Mouse (Mus musculus): ENCODE data around the gene Scaf11.

Gene Scaf11

GRCm38 (mm10) chr15:96465076-96465475 lies 4.4 kb upstream of the Scaf11 start:
- no peak for DNase-seq (ENCODE audit: low read depth, low spot score)

- no peak for DNase-seq (ENCODE audit: low read depth, low spot score)
Measured at GRCm38 (mm10) chr15:96463821-96464220, 3.2 kb upstream of the Scaf11 start.

GRCm38 (mm10) chr15:96462611-96463010 lies 2.0 kb upstream of the Scaf11 start:
- no peak for DNase-seq (ENCODE audit: low read depth, low spot score)

- DNase-seq (ENCODE audit: low read depth, low spot score): peak; percentile 51
Measured at GRCm38 (mm10) chr15:96461541-96462512, 1.2 kb upstream of the Scaf11 start.

GRCm38 (mm10) chr15:96460451-96460729 lies 253 bp downstream of the Scaf11 start:
- DNase-seq (ENCODE audit: low read depth, low spot score): no peak

GRCm38 (mm10) chr15:96459741-96460450 lies 747 bp downstream of the Scaf11 start:
- DNase-seq (ENCODE audit: low read depth, low spot score): peak; percentile 63

GRCm38 (mm10) chr15:96458273-96458672 lies 2.4 kb downstream of the Scaf11 start:
- DNase-seq (ENCODE audit: low read depth, low spot score): no peak

GRCm38 (mm10) chr15:96457338-96457664 lies 3.3 kb downstream of the Scaf11 start:
- no peak for DNase-seq (ENCODE audit: low read depth, low spot score)

- no peak for DNase-seq (ENCODE audit: low read depth, low spot score)
Measured at GRCm38 (mm10) chr15:96456651-96457337, 3.8 kb downstream of the Scaf11 start.

GRCm38 (mm10) chr15:96455595-96456214 lies 4.9 kb downstream of the Scaf11 start:
- DNase-seq (ENCODE audit: low read depth, low spot score): no peak

- no peak for DNase-seq (ENCODE audit: low read depth, low spot score)
Measured at GRCm38 (mm10) chr15:96453346-96453745, 7.3 kb downstream of the Scaf11 start.

- no peak for DNase-seq (ENCODE audit: low read depth, low spot score)
Measured at GRCm38 (mm10) chr15:96448656-96449299, 11.9 kb downstream of the Scaf11 start.

GRCm38 (mm10) chr15:96446785-96447184 lies 13.9 kb downstream of the Scaf11 start:
- DNase-seq (ENCODE audit: low read depth, low spot score): no peak

- peak; percentile 68 for DNase-seq (ENCODE audit: low read depth, low spot score)
Measured at GRCm38 (mm10) chr15:96441480-96441879, 19.2 kb downstream of the Scaf11 start.

GRCm38 (mm10) chr15:96434202-96434601 lies 26.4 kb downstream of the Scaf11 start:
- DNase-seq (ENCODE audit: low read depth, low spot score): no peak

- no peak for DNase-seq (ENCODE audit: low read depth, low spot score)
Measured at GRCm38 (mm10) chr15:96419920-96420319, 40.7 kb downstream of the Scaf11 start.

- no peak for DNase-seq (ENCODE audit: low read depth, low spot score)
Measured at GRCm38 (mm10) chr15:96418161-96418560, 42.5 kb downstream of the Scaf11 start.

GRCm38 (mm10) chr15:96408717-96409121 lies 51.9 kb downstream of the Scaf11 start:
- peak; percentile 54 for DNase-seq (ENCODE audit: low read depth, low spot score)

- no peak for DNase-seq (ENCODE audit: low read depth, low spot score)
Measured at GRCm38 (mm10) chr15:96407151-96407550, 53.5 kb downstream of the Scaf11 start.

GRCm38 (mm10) chr15:96406253-96406652 lies 54.4 kb downstream of the Scaf11 start:
- no peak for DNase-seq (ENCODE audit: low read depth, low spot score)

- DNase-seq (ENCODE audit: low read depth, low spot score): no peak
Measured at GRCm38 (mm10) chr15:96405548-96405947, 55.1 kb downstream of the Scaf11 start.
